In the genomic region with DNA sequence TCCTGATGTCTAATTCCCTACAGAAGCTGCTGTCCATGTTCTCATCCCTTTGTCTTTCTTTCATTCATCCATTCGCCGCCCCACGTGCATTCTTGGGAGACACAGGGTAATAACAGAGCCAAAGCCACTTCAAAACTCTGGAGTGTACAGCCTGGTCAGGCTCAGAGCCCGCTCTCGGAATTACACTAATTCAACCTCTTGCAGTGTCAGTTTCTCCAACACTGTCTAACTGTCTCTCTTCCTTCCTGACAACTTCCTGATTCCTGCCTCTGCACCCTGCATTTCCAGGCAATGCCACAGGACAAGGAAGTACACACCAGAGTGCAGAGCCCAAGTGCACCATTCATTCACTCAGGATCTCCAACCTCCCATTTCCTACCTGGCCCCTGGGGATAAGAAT, we compare ENCODE assay signal across 13 mouse cellular contexts.
"Had no signal": no experiment of that assay in that cellular context is flagged by ENCODE, and none has a peak within 500 bp of the region (broad histone marks: within the 10 kb centered on the region; RNA-seq: fewer than 3 reads in every experiment).

No protein-coding gene starts in this region.

- H3K27me3 ChIP-seq: intestine, embryonic 15.5 days; limb, embryonic 13.5 days had no signal

- H3K4me2 ChIP-seq: intestine, embryonic 15.5 days; limb, embryonic 13.5 days; lung, embryonic 14.5 days; midbrain, embryonic 11.5 days had no signal

- H3K27ac ChIP-seq: intestine, embryonic 15.5 days; limb, embryonic 13.5 days; liver, embryonic 14.5 days had no signal

- H3K9ac ChIP-seq: intestine, embryonic 15.5 days; limb, embryonic 13.5 days; liver, embryonic 14.5 days; lung, embryonic 14.5 days had no signal

- DNase-seq: kidney, adult 11 months; kidney, adult 9 months; kidney, postnatal 14 days; kidney, postnatal 4 days; left cerebral cortex, postnatal 4 days; lung, embryonic 14.5 days; midbrain, embryonic 14.5 days; thymus, postnatal 4 days had no signal

- H3K9me3 ChIP-seq: intestine, embryonic 15.5 days; limb, embryonic 13.5 days had no signal

- ATAC-seq: intestine, embryonic 15.5 days; lung, postnatal 0 days had no signal

- H3K36me3 ChIP-seq: intestine, embryonic 15.5 days; limb, embryonic 13.5 days had no signal

- H3K4me3 ChIP-seq: intestine, embryonic 15.5 days; limb, embryonic 13.5 days had no signal
